Mouse (Mus musculus) C2C12 (cell line): Measurements from ENCODE around the gene Slc41a2.

Experiments used
- CEBPB ChIP-seq: IDR thresholded peaks from one replicate; pipeline ENCODE4 v1.6.1; 2011; ENCODE audit warnings: low read depth, mild to moderate bottlenecking, control low read depth, moderate library complexity
- CTCF ChIP-seq: IDR thresholded peaks from one replicate; pipeline ENCODE4 v1.5.1; 2011; ENCODE audit not compliant: control insufficient read depth, insufficient read depth, insufficient read length

- no peak for TF ChIP-seq CEBPB
- TF ChIP-seq CTCF = no peak
Observed at GRCm38 (mm10) chr10:83294746-83295145, 42.9 kb downstream of the Slc41a2 start.
